Mouse (Mus musculus): ENCODE results near the gene Olfr1448.
"Not testable (repeated sequence)": the region's sequence is repeated elsewhere in the genome, so short reads cannot be mapped to it uniquely, and the experiment has no call there.

Gene Olfr1448

DNA sequence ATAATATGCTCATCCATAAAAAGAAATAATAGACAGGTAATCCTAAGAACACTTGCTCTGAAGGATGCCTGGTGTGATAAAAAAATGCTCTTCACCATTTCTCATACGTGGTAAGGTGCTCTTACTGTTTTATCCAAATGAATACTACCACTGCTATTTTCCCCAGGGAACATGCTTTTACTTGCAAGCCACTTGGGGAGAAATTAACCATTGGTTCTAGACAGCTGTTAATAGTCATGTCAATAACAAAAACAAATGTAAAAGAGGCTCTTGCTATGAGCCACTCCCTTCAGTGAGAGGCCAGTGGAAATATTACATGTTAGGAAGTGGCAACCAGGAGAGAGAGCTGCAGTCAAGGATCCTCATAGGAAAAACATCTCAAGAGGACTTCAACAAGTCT, at the start of gene Olfr1448:
Gene Olfr1448, minus strand, starts transcription at position 101 of the 400 bp plus-strand sequence.
- no peak for DNase-seq (ENCODE audit: low spot score)

DNA sequence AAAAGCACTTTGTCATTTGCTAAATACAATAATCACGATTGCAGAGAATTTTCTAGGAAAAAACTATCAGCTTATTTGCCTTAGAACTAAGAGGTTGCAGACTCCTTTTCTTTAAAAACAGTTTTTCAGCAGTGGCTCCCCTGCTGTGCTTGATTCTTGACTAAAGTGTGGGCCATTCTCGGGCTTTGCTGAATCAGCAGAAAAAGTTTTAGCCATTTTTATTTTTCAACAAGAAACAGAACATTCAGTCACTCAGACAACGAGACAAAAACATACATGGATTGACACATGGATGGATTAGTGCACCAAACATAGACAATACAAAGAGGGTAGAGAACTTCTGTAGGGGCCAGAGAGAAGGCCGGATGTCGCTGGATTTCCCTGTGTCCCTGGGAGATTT, 45.9 kb upstream of the Olfr1448 start:
- DNase-seq (ENCODE audit: low spot score) = not testable (repeated sequence)

DNA sequence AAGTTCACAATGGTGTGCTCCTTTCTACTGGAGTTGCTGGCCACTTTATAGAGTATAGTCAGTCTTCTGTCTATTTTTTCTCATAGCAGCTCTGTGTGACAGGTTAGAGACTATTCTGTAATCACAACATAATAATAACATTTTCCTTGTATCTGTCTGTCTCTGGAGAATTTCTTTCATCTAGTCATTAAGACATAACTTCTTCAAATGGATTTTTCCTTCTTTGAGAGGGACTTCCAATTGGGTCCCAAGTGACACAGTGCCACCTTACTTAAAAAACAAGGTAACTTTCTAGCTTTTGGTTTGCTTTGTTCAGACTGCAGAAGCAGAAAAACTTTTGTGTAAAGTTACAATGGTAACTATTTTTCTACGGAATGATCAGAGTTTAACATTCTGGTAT, 25.7 kb upstream of the Olfr1448 start, which contains the start of gene Olfr1450:
Gene Olfr1450, plus strand, starts transcription at position 301 of the 400 bp plus-strand sequence.
- no peak for DNase-seq (ENCODE audit: low spot score)

DNA sequence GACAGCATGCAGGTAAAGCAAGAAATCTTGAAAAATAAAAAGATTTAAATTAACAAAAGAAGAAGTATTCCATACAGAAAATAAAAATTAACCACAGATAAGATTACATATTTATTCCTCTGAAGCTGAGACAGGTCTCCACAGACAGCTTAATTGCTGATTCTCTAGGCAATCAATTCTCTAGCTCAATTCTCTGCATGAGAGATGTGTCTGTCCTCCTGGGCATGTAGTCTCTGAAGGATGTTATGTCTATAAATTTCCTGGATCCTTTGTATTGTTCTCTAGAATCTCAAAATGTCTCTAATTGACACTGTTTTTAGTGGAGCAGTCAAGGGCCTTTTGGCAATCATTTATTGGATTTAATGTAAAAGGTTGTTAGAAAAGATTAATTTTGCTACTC, 6.3 kb upstream of the Olfr1448 start, which contains the start of gene Olfr1449:
Gene Olfr1449, plus strand, starts transcription at position 301 of the 400 bp plus-strand sequence.
- DNase-seq (ENCODE audit: low spot score) = no peak

DNA sequence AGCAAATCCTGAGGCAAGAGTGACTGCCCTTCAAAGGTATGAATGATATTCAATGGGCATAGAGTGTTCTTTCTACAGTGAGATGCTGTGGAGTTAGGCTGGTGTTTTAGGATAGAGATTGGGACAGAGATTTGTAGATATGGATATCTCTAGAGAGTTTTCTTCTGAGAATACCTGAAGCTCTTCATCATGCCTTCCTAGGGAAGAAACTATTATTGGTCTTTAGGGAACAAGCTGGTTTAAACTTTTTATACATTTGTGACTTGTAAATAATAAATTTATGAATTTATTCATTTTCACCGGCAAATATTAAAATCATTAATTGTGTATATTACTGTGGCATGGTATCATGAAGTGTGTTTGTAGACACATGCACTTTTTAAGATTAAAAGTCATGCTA, 20.6 kb downstream of the Olfr1448 start, which contains the start of gene Olfr1447:
Gene Olfr1447, minus strand, starts transcription at position 101 of the 400 bp plus-strand sequence.
- DNase-seq (ENCODE audit: low spot score) = no peak

DNA sequence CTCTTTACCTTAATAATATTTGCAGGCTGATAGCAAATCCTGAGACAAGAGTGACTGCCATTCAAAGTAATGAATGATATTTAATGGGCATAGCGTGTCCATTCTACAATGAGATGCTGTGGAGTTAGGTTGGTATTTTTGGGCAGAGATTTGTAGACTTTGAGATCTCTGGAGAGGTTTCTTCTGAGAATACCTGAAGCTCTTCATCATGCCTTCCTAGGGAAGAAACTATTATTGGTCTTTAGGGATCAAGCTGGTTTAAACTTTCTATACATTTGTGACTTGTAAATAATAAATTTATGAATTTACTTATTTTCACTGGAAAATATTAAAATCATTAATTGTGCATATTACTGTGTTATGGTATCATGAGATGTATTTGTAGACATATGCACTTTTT, 30.8 kb downstream of the Olfr1448 start, which contains the start of gene Olfr1446:
Gene Olfr1446, minus strand, starts transcription at position 101 of the 400 bp plus-strand sequence.
- no peak for DNase-seq (ENCODE audit: low spot score)

DNA sequence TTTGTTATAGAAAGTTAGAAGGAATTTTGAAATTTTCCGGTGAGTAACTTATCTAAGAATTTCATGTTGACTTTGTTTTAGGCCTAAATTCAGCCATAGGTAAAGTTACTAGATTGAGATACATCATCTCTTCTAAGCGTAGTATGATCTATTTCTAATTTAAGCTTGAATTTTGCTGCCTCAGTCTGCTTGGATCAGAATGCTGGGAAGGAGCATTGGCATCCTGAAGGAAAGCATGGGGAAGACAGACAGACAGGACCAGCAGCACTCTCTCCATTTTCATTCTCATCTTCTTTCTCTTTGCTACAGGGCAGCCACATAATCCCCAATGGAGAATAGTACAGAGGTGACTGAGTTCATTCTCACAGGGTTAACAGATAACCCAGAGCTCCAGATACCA, 40.7 kb downstream of the Olfr1448 start, which contains the start of gene Olfr1445:
Gene Olfr1445, plus strand, starts transcription at position 301 of the 400 bp plus-strand sequence.
- no peak for DNase-seq (ENCODE audit: low spot score)
